Mouse (Mus musculus): ENCODE data around the gene Hyal4. TPM values are rescaled to one million over a fixed set of nuclear protein-coding genes. Genes with fewer than 3 reads are reported as not detected.

The Hyal4 gene
- polyA plus RNA-seq, 1 experiment from 2014 or later: not detected

DNA sequence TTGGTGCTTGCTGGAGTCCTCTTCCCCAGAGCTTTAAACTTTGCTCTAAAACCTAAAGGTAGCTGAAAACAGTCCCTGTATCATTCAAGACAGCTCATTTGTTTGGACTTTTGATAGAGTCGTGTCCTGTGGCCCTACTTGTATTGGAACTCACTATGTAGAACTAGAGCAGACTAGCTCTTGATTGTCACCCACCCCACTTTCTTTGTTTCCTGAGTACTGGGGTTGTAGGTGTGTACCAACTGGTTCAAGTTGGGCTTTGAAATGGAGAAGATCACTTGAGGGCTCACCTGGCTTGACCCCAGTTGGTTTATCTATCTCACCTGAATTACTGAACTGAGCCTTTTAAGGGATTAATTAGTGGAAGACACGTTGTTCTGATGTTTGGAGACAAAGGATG, 31.1 kb downstream of the Hyal4 start:
- H3K4me3 ChIP-seq (ENCODE audit: low read depth, low read length): no peak overlapping the region
- no peaks in the 10 kb centered on the region for H3K36me3 ChIP-seq (ENCODE audit: control insufficient read depth, insufficient read depth, low read length)
- no peak overlapping the region for H3K27ac ChIP-seq (ENCODE audit: low read length)
- H3K4me2 ChIP-seq (ENCODE audit: low read length): no peak overlapping the region
- 68% methylated on average over 2 of the region's 2 CpGs for WGBS
- no peaks in the 10 kb centered on the region for H3K4me1 ChIP-seq (ENCODE audit: control insufficient read depth, insufficient read depth, low read length)
- no peaks in the 10 kb centered on the region for H3K9me3 ChIP-seq (replicated peaks; ENCODE audit: control insufficient read depth, low read length, poor library complexity, severe bottlenecking)
- H3K27me3 ChIP-seq (ENCODE audit: control insufficient read depth, insufficient read depth, low read depth, low read length): no peaks in the 10 kb centered on the region
- ATAC-seq: no peak
- H3K9ac ChIP-seq (ENCODE audit: low read depth, low read length): no peak overlapping the region

DNA sequence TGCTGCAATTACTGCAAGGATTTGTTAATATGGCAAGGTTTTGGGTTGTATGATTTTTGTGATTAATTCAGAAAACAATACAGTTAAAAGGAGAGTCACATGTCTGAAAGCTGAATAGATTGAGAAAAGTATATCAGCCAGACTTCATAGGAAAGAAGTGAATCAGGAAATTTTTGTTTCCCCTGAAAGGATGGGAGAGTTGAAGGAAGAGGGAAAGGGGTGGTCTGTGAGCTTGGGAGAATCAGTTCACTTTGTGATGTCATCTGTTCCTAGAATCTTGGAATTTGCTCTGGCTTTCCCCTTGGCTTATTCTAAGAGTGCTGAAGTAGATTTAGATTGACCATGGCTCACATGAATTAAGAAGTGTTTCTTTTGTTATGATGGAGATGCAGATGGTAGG, 42.8 kb downstream of the Hyal4 start, which contains the start of gene Spam1:
Spam1 (plus strand) TSS at position 301 of the 400 bp plus-strand sequence.
- H3K4me3 ChIP-seq (ENCODE audit: low read depth, low read length): no peak within 1 kb of the TSS
- H3K27me3 ChIP-seq (ENCODE audit: control insufficient read depth, insufficient read depth, low read depth, low read length): no peaks in the 10 kb centered on the region
- no peaks in the 10 kb centered on the region for H3K9me3 ChIP-seq (replicated peaks; ENCODE audit: control insufficient read depth, low read length, poor library complexity, severe bottlenecking)
- no peak within 1 kb of the TSS for H3K27ac ChIP-seq (ENCODE audit: low read length)
- H3K9ac ChIP-seq (ENCODE audit: low read depth, low read length): no peak within 1 kb of the TSS
- no peak within 1 kb of the TSS for H3K4me2 ChIP-seq (ENCODE audit: low read length)
- no peak for ATAC-seq
- no peaks in the 10 kb centered on the region for H3K4me1 ChIP-seq (ENCODE audit: control insufficient read depth, insufficient read depth, low read length)
- H3K36me3 ChIP-seq (ENCODE audit: control insufficient read depth, insufficient read depth, low read length): no peaks in the 10 kb centered on the region

Other genes starting within 250 kb of the Hyal4 start
- 1.9 TPM in 2 replicates for gene Iqub, start 233.3 kb upstream of the Hyal4 start, polyA plus RNA-seq (2015; fragmentation: Nextera tagmentation; extraction: Ambion mirVana)
- 410 and 412 TPM in 2 replicates for gene Ndufa5, start 220.3 kb upstream of the Hyal4 start, polyA plus RNA-seq (2015; fragmentation: Nextera tagmentation; extraction: Ambion mirVana)
- gene Asb15, start 220.2 kb upstream of the Hyal4 start, polyA plus RNA-seq (2015; fragmentation: Nextera tagmentation; extraction: Ambion mirVana): not detected in 2 replicates
- not detected in 2 replicates for gene Lmod2, start 150.6 kb upstream of the Hyal4 start, polyA plus RNA-seq (2015; fragmentation: Nextera tagmentation; extraction: Ambion mirVana)
- 61.3 and 63.2 TPM in 2 replicates for gene Wasl, start 83.3 kb upstream of the Hyal4 start, polyA plus RNA-seq (2015; fragmentation: Nextera tagmentation; extraction: Ambion mirVana)
- not detected in 2 replicates for gene Hyal6, start 15.1 kb upstream of the Hyal4 start, polyA plus RNA-seq (2015; fragmentation: Nextera tagmentation; extraction: Ambion mirVana)
- not detected in 2 replicates for gene Spam1, start 42.9 kb downstream of the Hyal4 start, polyA plus RNA-seq (2015; fragmentation: Nextera tagmentation; extraction: Ambion mirVana)
- not detected in 2 replicates for gene Hyal5, start 109.7 kb downstream of the Hyal4 start, polyA plus RNA-seq (2015; fragmentation: Nextera tagmentation; extraction: Ambion mirVana)
- 3.4 and 4.6 TPM in 2 replicates for gene Tmem229a, start 208.0 kb downstream of the Hyal4 start, polyA plus RNA-seq (2015; fragmentation: Nextera tagmentation; extraction: Ambion mirVana)